Mouse (Mus musculus): ENCODE data around the gene Wsb1.

DNA sequence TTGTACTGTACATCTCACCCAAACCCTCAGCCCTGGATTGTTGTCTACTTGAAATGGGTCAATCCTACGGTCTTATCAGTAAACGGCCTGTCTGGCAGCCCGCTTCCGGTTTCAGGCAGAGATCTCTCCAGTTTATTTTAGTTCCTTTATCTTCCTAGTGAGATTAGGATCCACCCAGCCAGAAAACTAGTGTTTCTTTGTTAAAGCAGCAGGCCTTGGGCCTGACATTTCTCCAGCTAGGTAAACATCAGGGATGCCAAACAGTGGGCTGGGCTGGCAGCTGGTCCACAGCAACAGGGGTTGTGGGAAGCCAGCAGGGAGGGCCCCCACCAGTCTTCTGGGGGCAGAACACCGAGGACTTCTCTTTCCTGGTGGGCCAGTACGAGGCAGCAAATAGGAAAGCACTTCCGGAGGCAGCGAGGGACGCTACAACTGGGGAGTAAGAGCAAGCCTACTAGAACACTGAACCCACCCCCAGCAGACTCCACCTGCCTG, 31.9 kb upstream of the Wsb1 start:
- TF ChIP-seq POLR2A (IDR thresholded peaks at IDR 0.05; ENCODE audit: borderline replicate concordance, control insufficient read depth, low read depth, low read length): no peak
- no peak for TF ChIP-seq CTCF (IDR thresholded peaks at IDR 0.05; ENCODE audit: control insufficient read depth, insufficient read depth, low read length)

Data from bone marrow, adult 2 months (tissue).